Mouse (Mus musculus) cerebellum, adult 18-20 months (tissue): Measurements from ENCODE around the gene Marveld2.

Experiments used
- DNase-seq, 2 experiments: peaks; one replicate each; pipeline ENCODE4 v3.0.0; 2021

The Marveld2 gene

GRCm38 (mm10) chr13:100597284-100597683 is 19.5 kb downstream of the Marveld2 start:
- no peak for DNase-seq

DNA sequence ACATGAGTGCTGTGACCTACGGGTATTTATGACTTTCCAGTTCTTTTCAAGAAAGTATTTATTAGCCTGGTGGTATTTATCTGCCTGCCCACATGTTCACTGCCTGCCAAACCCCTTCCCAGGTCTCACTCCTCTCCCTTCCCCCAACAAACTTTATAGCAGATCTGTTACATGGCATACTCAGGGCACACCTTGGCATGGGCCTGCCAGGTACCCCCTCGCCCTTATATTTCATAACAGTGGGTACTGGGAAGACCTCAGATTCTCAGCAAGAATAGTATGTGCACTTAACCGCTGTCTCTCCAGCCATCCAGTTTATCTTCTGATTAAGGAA is 21.3 kb downstream of the Marveld2 start:
- no peak for DNase-seq

GRCm38 (mm10) chr13:100594838-100595551 is 21.8 kb downstream of the Marveld2 start:
- no peak for DNase-seq

- DNase-seq: peak in 1 of 2 experiments; percentile 51
Measured at GRCm38 (mm10) chr13:100594041-100594792, 22.6 kb downstream of the Marveld2 start.

GRCm38 (mm10) chr13:100588646-100589045 is 28.1 kb downstream of the Marveld2 start:
- no peak for DNase-seq

DNA sequence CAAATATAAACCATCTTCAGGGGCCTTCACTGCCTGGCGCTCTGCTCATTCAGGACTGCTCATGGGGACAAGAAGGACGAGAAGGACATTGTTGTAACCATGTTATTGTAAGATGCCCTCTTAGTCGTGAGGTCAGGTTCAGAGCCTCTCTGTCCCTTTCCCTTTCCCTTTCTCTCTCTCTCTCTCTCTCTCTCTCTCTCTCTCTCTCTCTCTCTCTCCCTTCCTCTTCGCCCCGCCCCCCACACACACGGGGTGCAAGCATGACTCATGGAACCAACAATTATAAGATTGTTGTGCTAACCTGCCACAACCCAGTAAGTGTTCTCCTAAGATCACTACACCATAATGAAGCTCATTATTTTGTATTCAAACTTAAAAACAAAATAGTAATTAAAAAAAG is 34.6 kb downstream of the Marveld2 start:
- no peak for DNase-seq

GRCm38 (mm10) chr13:100581701-100582100 is 35.1 kb downstream of the Marveld2 start:
- DNase-seq: no peak

DNA sequence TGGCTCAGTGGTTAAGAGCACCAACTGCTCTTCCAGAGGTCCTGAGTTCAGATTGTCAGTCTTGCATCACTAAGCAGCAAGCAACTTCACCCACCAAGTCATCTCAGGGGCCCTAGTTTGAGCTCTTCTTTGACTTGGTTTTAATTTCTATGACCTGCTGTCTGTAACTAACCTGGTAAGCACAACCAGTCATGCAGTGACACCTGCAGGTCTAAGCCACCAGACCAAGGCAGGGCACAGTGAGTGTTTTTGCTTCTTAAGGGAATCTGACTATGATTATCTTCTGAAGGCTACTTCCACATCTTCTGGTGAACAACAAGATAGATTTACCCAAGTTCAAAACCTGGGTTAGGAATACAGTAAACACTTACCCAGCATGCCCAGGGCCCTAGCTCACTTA is 36.8 kb downstream of the Marveld2 start:
- DNase-seq: no peak

DNA sequence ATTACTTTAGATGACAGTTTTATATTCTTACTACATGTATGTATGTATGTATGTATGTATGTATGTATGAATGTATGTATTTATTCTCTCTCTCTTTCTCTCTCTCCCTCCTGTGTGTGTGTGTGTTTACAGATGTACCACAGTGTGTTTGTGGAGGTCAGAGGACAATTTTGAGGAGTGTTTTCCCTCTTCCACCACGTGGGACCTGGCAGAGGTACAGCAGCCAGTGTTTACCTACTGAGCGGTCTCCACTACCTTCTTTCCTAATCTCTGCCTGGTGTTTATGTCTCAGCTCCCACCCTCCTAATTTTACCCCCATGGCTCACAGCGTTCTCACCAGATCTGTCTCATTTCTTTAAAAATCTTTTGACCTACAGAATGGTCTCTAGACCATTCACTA is 37.6 kb downstream of the Marveld2 start:
- DNase-seq: no peak

DNA sequence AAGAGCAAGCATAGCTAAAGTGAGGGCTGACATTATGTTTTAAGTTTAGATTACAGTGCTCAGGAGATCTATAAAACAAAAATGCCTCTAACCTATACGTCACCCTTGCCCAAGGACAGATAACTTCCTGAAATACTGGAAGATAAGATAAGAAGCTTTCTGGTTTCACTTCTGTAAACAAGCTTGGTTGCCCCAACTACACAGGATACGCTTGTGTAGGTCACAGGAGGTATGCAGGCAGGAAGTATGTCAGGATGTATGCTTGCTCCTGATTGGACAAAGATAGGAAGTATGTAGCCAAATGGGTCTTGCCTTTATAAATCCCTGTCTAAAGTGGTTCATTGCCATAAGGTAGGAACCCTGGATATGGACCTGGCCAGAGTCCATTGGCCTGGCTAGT is 40.8 kb downstream of the Marveld2 start:
- DNase-seq: no peak

DNA sequence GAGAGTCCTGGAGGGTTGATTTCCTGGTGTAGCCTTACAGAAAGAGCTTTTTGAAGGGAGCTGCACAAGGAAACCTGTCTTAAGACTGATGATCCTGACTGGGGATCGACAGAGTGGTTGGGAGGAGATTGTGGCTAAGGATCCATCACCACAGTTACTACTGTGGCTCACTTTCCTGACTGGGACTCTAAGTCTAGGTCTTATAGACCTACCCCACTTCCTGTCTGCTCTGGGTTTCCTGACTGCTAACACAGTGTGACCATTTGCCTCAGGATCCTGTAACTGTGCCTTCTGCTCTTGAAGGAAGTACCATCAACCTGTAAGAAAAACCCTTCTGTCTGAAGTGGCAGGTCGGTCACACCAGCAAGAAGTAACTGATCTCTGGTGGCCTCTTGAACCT is 46.1 kb downstream of the Marveld2 start:
- no peak for DNase-seq

DNA sequence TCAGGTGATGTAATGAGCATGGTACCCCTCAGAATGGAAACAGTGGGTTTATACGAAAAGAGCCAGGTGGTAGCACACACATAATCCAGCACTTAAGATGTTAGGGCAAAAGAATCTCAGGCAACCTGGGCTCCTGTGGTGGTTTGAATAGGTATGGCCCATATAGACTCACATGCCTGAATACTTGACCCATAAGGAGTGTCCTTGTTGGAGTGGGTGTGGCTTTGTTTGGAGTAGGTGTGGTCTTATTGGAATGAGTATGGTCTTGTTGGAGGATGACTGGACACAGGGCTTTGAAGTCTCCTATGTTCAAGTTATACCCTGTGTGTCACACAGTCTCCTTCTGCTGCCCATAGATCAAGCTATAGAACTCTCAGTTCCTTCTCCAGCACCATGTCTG is 48.4 kb downstream of the Marveld2 start:
- no peak for DNase-seq

DNA sequence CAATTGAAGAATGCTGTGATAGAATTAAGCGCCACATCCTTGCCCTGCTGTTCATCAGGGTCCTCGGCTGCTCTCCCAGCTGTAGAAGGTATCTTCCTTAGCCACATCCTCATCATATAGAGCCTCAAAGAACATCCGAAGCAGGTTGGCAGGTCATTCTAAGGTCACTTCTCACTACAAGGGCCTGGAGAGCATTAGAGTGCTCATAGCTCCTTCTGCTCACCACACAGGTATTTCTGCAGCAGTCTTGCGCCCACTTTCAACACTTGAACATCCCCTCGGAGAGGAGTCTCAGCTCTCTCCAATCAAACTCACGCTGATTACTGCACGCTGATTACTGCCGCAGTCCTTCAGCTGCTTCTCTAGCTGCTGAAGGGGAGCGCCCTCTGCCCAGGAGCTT is 57.3 kb downstream of the Marveld2 start:
- no peak for DNase-seq

GRCm38 (mm10) chr13:100557011-100557410 is 59.8 kb downstream of the Marveld2 start:
- no peak for DNase-seq

DNA sequence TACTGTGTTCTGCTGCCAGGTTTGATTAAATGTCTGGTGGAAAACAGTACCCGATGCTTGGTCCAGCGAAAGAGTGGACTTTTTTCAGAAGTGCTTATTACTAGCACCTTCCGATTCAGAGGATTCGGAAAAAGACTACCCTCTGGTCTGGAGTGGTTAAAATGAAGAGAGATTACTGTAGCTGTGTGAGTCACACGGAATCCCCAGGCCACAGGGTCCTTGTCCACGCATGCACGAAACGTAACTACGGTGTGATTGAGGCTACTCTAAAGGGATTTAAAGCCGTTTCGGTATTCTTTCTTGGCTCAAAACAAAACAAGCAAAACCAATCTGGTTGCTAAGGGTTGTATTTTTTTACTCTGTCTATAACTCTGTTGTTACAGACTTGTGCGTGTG is 63.7 kb downstream of the Marveld2 start:
- DNase-seq: peak in 1 of 2 experiments; percentile 9

DNA sequence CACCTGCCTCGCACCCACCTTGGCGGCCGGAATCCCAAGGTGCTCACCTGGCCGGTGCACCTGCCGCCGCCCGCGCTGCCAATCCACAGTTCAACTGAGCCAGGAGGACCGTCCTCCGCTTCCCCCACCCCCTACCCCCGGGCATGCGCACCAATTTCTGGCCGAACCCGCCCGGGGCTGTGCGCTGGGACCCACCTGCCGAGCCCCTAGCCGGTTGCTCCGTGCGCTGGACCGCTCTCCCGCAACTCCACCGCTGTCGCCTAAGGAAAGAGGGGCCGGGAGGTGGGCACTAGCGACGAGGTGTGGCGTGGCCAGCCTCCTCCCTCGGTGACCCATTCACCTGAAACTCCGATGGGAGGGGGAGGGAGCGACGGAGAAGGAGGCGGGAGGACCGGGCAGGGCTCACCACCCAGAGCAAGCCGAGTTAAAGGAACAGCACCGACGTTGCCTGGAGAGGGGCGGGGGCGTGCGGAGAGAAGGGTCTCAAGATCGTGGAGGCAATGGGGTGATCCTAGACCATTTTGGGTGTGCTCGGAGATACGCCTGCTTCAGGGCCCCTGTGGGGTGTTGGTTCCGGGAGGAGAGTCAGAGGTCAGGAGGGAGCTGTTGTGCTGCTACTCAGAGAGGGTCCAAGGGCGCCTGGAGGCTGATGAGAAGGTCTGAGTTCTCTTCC is 64.3 kb downstream of the Marveld2 start, which contains the start of gene Ocln:
Gene Ocln (minus strand): TSS at position 350 of the 673 bp plus-strand sequence.
- DNase-seq: peak; percentile 85 to 90

GRCm38 (mm10) chr13:100552009-100552368 is 64.8 kb downstream of the Marveld2 start:
- DNase-seq: no peak

- peak; percentile 44 to 60 for DNase-seq
Measured at GRCm38 (mm10) chr13:100551371-100552008, 65.3 kb downstream of the Marveld2 start.

DNA sequence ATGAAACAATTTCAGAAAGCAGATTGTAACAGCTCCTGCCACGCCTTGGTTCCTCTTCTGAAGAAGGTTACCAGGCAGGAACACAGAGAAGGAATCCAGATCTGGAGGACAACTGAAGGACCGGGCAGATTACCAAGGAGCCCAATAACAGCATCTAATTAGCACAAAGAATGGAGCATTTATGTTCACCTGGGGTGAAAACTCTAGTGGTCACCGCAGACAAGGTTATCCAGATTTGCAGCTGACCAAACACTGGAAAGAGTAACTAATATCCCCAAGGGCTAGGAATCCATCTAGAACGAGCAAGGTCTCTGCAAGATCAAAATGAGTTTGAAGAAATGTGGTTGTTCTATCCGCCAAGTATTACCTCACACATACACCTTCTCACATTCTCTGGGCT is 69.5 kb downstream of the Marveld2 start:
- no peak for DNase-seq
